Mouse (Mus musculus) B cell, adult 2 months (primary cell): ENCODE results near the gene Phldb2.

Source experiments
- DNase-seq, 2 experiments: peaks; one replicate each; pipeline ENCODE4 v3.0.0; 2022

The Phldb2 gene

GRCm38 (mm10) chr16:45890471-45891200 is 62.8 kb downstream of the Phldb2 start:
- DNase-seq: no peak

GRCm38 (mm10) chr16:45889636-45890035 is 63.8 kb downstream of the Phldb2 start:
- DNase-seq: no peak

GRCm38 (mm10) chr16:45886599-45886998 is 66.8 kb downstream of the Phldb2 start:
- DNase-seq: no peak

GRCm38 (mm10) chr16:45884194-45884593 is 69.2 kb downstream of the Phldb2 start:
- no peak for DNase-seq

GRCm38 (mm10) chr16:45881177-45881832 is 72.1 kb downstream of the Phldb2 start:
- DNase-seq: no peak

GRCm38 (mm10) chr16:45880101-45880751 is 73.2 kb downstream of the Phldb2 start:
- DNase-seq: no peak

GRCm38 (mm10) chr16:45877739-45878138 is 75.7 kb downstream of the Phldb2 start:
- no peak for DNase-seq

GRCm38 (mm10) chr16:45877171-45877570 is 76.2 kb downstream of the Phldb2 start:
- DNase-seq: no peak

GRCm38 (mm10) chr16:45873397-45873796 is 80.0 kb downstream of the Phldb2 start:
- DNase-seq: no peak

GRCm38 (mm10) chr16:45871286-45871976 is 82.0 kb downstream of the Phldb2 start:
- DNase-seq: no peak

GRCm38 (mm10) chr16:45870651-45871050 is 82.7 kb downstream of the Phldb2 start:
- DNase-seq: no peak

GRCm38 (mm10) chr16:45869044-45869443 is 84.4 kb downstream of the Phldb2 start:
- no peak for DNase-seq

GRCm38 (mm10) chr16:45857277-45857863 is 96.0 kb downstream of the Phldb2 start:
- no peak for DNase-seq

- no peak for DNase-seq
Observed at GRCm38 (mm10) chr16:45854499-45854898, 98.9 kb downstream of the Phldb2 start.

GRCm38 (mm10) chr16:45849045-45849444 is 104.4 kb downstream of the Phldb2 start:
- no peak for DNase-seq

GRCm38 (mm10) chr16:45844875-45845274 is 108.5 kb downstream of the Phldb2 start:
- DNase-seq: no peak

- DNase-seq: no peak
Observed at GRCm38 (mm10) chr16:45844049-45844780, 109.2 kb downstream of the Phldb2 start.

GRCm38 (mm10) chr16:45843351-45843891 is 110.0 kb downstream of the Phldb2 start:
- DNase-seq: no peak

- DNase-seq: no peak
Observed at GRCm38 (mm10) chr16:45842440-45842839, 111.0 kb downstream of the Phldb2 start.

- no peak for DNase-seq
Observed at GRCm38 (mm10) chr16:45841806-45842205, 111.6 kb downstream of the Phldb2 start.

- no peak for DNase-seq
Observed at GRCm38 (mm10) chr16:45841016-45841415, 112.4 kb downstream of the Phldb2 start.
